Mouse (Mus musculus): ENCODE data around the gene Olfr51. TPM values are rescaled to one million over a fixed set of nuclear protein-coding genes. Genes with fewer than 3 reads are reported as not detected.

Olfr51 gene
- polyA plus RNA-seq (2015; fragmentation: Nextera tagmentation; extraction: Ambion mirVana), result not detected in 2 replicates

DNA sequence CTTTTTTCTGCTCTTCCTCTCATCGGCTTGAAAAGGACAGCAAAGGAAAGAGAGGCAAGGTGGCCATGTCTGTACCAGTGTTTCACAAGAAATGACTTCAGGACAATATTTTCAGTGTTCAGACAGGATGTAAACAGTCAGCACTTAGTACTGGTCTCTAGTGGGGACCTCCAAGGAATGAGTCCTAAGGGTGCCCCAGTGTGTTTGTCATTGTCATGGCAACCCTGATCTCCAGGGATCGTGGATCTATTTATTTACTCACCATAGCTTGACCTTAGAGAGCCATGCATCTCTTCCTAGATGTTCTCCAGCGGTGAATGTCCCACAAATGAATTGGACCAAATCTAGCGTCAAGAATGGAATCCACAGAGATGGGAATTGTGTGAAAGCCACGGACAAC lies at the start of gene Olfr51:
Gene Olfr51, plus strand, starts transcription at position 301 of the 400 bp plus-strand sequence.

DNA sequence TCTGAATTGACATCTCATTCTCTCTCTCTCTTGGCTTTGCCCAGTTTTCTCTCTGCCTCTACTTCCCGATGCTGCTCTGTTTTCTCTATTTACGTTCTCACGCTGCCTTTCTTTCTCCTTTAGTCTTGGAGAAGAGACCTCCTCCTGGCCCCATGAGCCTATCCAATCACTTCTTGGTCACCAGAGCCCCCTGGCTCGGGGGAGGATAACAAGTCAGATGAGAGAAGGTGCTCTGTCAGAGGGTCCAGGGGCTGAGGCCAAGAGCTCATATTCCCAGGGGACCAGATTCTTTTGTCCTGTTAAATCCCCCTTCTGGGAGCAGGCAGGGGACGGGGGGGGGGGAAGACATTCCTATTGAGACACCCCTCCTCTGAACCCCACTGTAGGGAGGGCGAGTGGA lies 49.7 kb upstream of the Olfr51 start, which contains the start of gene Prop1:
Gene Prop1, minus strand, starts transcription at position 101 of the 400 bp plus-strand sequence.

DNA sequence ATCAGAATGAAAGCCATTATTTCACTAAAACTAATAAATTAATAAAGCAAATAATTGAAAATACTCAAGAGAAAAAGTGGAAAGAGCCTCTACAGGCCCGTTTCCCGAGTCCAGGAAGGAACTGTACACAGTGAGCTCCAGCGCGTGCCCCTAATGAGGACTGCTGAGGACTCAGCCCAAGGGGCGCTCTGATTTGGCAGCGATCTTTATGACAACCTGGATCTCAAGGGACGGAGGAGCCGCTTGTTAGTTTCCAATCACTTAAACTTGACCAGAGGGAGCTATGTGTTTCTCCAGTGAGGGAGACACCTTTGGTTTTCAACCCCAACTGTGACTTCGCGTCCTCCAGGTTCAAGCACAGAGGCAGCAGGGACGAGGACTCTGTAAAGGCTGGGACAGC lies 37.2 kb upstream of the Olfr51 start, which contains the start of gene Olfr1378:
Gene Olfr1378, plus strand, starts transcription at position 301 of the 400 bp plus-strand sequence.

DNA sequence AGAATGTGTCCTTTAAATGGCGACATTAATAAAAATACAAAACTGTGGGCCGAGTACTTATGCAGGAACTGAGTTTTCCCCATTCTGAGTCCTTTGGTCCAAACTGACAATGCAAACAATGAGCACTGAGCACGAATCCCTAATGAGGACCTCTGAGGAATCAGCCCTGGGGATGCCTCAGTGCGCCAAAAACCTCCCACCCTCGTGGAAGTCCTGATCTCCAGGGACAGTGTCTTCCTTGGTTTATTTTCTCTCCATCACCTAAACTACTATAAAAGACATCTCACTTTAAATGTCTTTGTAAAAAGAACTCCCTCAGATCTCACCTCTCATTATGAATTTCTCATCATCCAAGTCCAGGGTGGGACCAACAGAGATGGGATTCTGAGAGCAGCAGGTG lies 21.7 kb upstream of the Olfr51 start, which contains the start of gene Olfr1377:
Gene Olfr1377, plus strand, starts transcription at position 301 of the 400 bp plus-strand sequence.

GRCm38 (mm10) chr11:51013936-51014335 lies 10.5 kb downstream of the Olfr51 start, which contains the start of gene Olfr54:
TSS of gene Olfr54 (plus strand) at chr11:51014236.

GRCm38 (mm10) chr11:51047809-51048208 lies 44.4 kb downstream of the Olfr51 start, which contains the start of gene Olfr1375:
TSS of gene Olfr1375 (plus strand) at chr11:51048109.

GRCm38 (mm10) chr11:51059151-51059571 lies 55.8 kb downstream of the Olfr51 start, which contains the start of gene Zfp354a:
TSS of gene Zfp354a (plus strand) at chr11:51059257.

Other genes starting within 250 kb of the Olfr51 start
- 8.2 and 8.6 TPM in 2 replicates for gene Zfp354c, start 175.9 kb upstream of the Olfr51 start, polyA plus RNA-seq (2015; fragmentation: Nextera tagmentation; extraction: Ambion mirVana)
- gene Zfp879, start 162.0 kb upstream of the Olfr51 start, polyA plus RNA-seq (2015; fragmentation: Nextera tagmentation; extraction: Ambion mirVana), result 0.18 and 0.28 TPM in 2 replicates
- gene Grm6, start 152.9 kb upstream of the Olfr51 start, polyA plus RNA-seq (2015; fragmentation: Nextera tagmentation; extraction: Ambion mirVana), result 0.24 TPM in 1 of 2 replicates, not detected in the other
- 0.99 and 1.1 TPM in 2 replicates for gene Zfp454, start 115.9 kb upstream of the Olfr51 start, polyA plus RNA-seq (2015; fragmentation: Nextera tagmentation; extraction: Ambion mirVana)
- gene Zfp2, start 87.4 kb upstream of the Olfr51 start, polyA plus RNA-seq (2015; fragmentation: Nextera tagmentation; extraction: Ambion mirVana), result 1.9 and 2.6 TPM in 2 replicates
- 0.62 and 0.76 TPM in 2 replicates for gene Zfp354b, start 72.0 kb upstream of the Olfr51 start, polyA plus RNA-seq (2015; fragmentation: Nextera tagmentation; extraction: Ambion mirVana)
- not detected in 2 replicates for gene 4933414I15Rik, start 59.8 kb upstream of the Olfr51 start, polyA plus RNA-seq (2015; fragmentation: Nextera tagmentation; extraction: Ambion mirVana)
- gene Prop1, start 49.8 kb upstream of the Olfr51 start, polyA plus RNA-seq (2015; fragmentation: Nextera tagmentation; extraction: Ambion mirVana), result not detected in 2 replicates
- gene Olfr1378, start 37.1 kb upstream of the Olfr51 start, polyA plus RNA-seq (2015; fragmentation: Nextera tagmentation; extraction: Ambion mirVana), result not detected in 2 replicates
- gene Olfr1377, start 21.6 kb upstream of the Olfr51 start, polyA plus RNA-seq (2015; fragmentation: Nextera tagmentation; extraction: Ambion mirVana), result not detected in 2 replicates
- gene Olfr54, start 10.6 kb downstream of the Olfr51 start, polyA plus RNA-seq (2015; fragmentation: Nextera tagmentation; extraction: Ambion mirVana), result not detected in 2 replicates
- not detected in 2 replicates for gene Olfr1375, start 44.5 kb downstream of the Olfr51 start, polyA plus RNA-seq (2015; fragmentation: Nextera tagmentation; extraction: Ambion mirVana)
- gene Zfp354a, start 55.7 kb downstream of the Olfr51 start, polyA plus RNA-seq (2015; fragmentation: Nextera tagmentation; extraction: Ambion mirVana), result 2.6 and 3.4 TPM in 2 replicates
- gene Gm12569, start 216.9 kb downstream of the Olfr51 start, polyA plus RNA-seq (2015; fragmentation: Nextera tagmentation; extraction: Ambion mirVana), result not detected in 2 replicates

Data from urinary bladder, postnatal 0 days (tissue).